Mouse (Mus musculus) E14TG2a.4 (cell line): ENCODE results near the gene Josd2.

ENCODE experiments used
- CTCF ChIP-seq: conservative IDR thresholded peaks from 2 replicates; pipeline ENCODE4 v1.5.1; 2014; ENCODE audit warnings: low read length
- POU5F1 ChIP-seq: IDR thresholded peaks from 2 replicates; pipeline ENCODE4 v1.6.1; 2014; ENCODE audit warnings: low read length, borderline replicate concordance

GRCm38 (mm10) chr7:44494681-44495080 lies 26.9 kb downstream of the Josd2 start:
- no peak for TF ChIP-seq CTCF
- TF ChIP-seq POU5F1, result no peak
